Mouse (Mus musculus): Measurements from ENCODE around the gene Carmil1.

DNA sequence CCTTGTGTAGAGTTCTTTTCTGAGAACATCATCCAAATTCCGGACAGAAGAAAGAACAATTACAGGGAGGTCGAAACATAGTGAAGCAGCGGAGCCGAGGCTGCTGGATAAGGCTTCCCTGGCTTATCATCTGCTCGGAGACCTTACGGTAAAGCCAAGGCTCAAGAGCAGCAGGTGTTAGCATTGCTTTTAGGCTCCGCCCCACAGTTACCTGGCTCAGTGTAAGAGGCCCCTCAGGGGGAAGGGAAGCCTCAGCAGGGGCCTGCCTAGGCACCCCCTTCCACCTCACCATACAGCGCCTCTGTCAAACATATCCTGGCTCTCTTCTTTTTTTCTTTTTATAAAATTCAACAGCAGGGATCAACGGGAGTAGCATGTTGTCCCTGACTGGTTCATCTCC is 286.6 kb downstream of the Carmil1 start:
- TF ChIP-seq GATA1 (IDR thresholded peaks at IDR 0.05; ENCODE audit: low read length) = no peak
- no peak for TF ChIP-seq TAL1 (IDR thresholded peaks at IDR 0.05; ENCODE audit: low read length)

Data from erythroblast, embryonic 14.5 days (primary cell).